Mouse (Mus musculus) heart, postnatal 0 days (tissue): ENCODE results near the gene Rapgef6. TPM values are rescaled to one million over a fixed set of nuclear protein-coding genes. Genes with fewer than 3 reads are reported as not detected.

ENCODE experiments used
- ATAC-seq: fragments of 200-750 bp; cut with Nextera tagmentation; 2 replicates; pipeline ENCODE4 v1.8.0; 2017; ENCODE audit warnings: low read depth, moderate number of reproducible peaks, moderate library complexity; ENCODE audit not compliant: insufficient read depth
- DNase-seq: peaks from one replicate; pipeline ENCODE4 v3.0.0-alpha.2; 2016; ENCODE audit warnings: low spot score
- H3K27ac ChIP-seq: fragments of 300-500 bp; sonication (generic); 2 replicates; pipeline ENCODE4 v1.5.1; 2014; ENCODE audit warnings: low read depth, mild to moderate bottlenecking
- H3K27me3 ChIP-seq: fragments of 300-500 bp; sonication (generic); 2 replicates; pipeline ENCODE4 v1.6.1; 2014; ENCODE audit warnings: low read length, mixed read lengths; ENCODE audit not compliant: control insufficient read depth, insufficient read depth
- H3K36me3 ChIP-seq: fragments of 300-500 bp; sonication (generic); replicated peaks from 2 replicates; pipeline ENCODE4 v1.6.1; 2014; ENCODE audit warnings: low read length, mixed read lengths; ENCODE audit not compliant: control insufficient read depth, insufficient read depth
- H3K4me1 ChIP-seq: fragments of 300-500 bp; sonication (generic); 2 replicates; pipeline ENCODE4 v1.6.1; 2014; ENCODE audit warnings: antibody characterized with exemption; ENCODE audit not compliant: control insufficient read depth, insufficient read depth
- H3K4me2 ChIP-seq: fragments of 300-500 bp; sonication (generic); 2 replicates; pipeline ENCODE4 v1.6.1; 2014; ENCODE audit warnings: low read depth, mild to moderate bottlenecking, low read length, moderate library complexity
- H3K4me3 ChIP-seq: fragments of 300-500 bp; sonication (generic); 2 replicates; pipeline ENCODE4 v1.5.1; 2014; ENCODE audit warnings: low read depth, low read length
- H3K9ac ChIP-seq: fragments of 300-500 bp; sonication (generic); replicated peaks from 2 replicates; pipeline ENCODE4 v1.6.1; 2014; ENCODE audit warnings: low read depth, low read length, mixed read lengths
- H3K9me3 ChIP-seq: fragments of 300-500 bp; sonication (generic); replicated peaks from 2 replicates; pipeline ENCODE4 v1.6.1; 2016; ENCODE audit warnings: low read length; ENCODE audit not compliant: control insufficient read depth
- CTCF ChIP-seq: IDR thresholded peaks from 2 replicates; pipeline ENCODE4 v1.5.1; 2016; ENCODE audit warnings: antibody characterized with exemption, control low read depth, low read depth
- EP300 ChIP-seq: IDR thresholded peaks from 2 replicates; pipeline ENCODE4 v1.6.1; 2016; ENCODE audit warnings: antibody characterized with exemption, low read depth
- WGBS: fragments of 180-500 bp; shearing (Covaris S2); extraction: QIAGEN DNeasy Blood & Tissue Kit; methylation state at CpG from one replicate; pipeline ENCODE4 v1.1.7; 2014; 5-methylcytosine and 5-hydroxymethylcytosine counted together
- polyA plus RNA-seq: library from polyadenylated mRNA; unstranded; fragments of >200 nt; fragmentation: Nextera tagmentation; extraction: Ambion mirVana; gene quantifications from 2 replicates; pipeline ENCODE4 v1.2.1, GENCODE M21; 2015
- total RNA-seq: library from RNA; depleted of rRNA; stranded (reverse); fragments of >200 nt; gene quantifications from 2 replicates; pipeline ENCODE4 v1.2.3, GENCODE M21; 2014; ENCODE audit warnings: low replicate concordance

The Rapgef6 gene
- total and polyA plus RNA-seq, 2 experiments from 2014 or later, result 17.0 to 18.1 TPM

DNA sequence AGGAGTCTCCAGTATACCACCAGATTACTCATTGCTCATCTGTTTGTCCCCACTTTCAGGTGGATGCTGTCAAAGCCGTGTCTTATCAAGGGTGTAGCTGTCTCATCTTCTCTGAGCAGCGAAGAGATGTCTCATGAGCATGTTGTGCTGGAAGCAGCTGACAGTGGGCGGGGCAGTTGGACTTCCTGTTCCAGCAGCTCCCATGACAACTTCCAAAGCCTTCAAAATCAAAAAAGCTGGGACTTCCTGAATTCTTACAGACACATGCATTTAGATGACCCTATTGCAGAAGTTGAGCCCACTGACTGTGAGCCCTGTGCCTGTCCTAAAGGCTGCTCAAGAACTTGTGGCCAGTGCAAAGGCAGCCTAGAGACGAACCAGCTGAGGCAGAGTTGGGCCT, 168.5 kb downstream of the Rapgef6 start:
- H3K27ac ChIP-seq, result no peak overlapping the region
- no peak for DNase-seq
- H3K36me3 ChIP-seq, result peaks cover 67% of the 10 kb centered on the region
- no peaks in the 10 kb centered on the region for H3K9me3 ChIP-seq
- no peak for ATAC-seq
- 56% methylated on average over 4 of the region's 4 CpGs for whole genome bisulfite sequencing
- no peaks in the 10 kb centered on the region for H3K27me3 ChIP-seq
- no peak overlapping the region for H3K9ac ChIP-seq
- H3K4me2 ChIP-seq, result no peak overlapping the region
- H3K4me1 ChIP-seq, result no peaks in the 10 kb centered on the region
- H3K4me3 ChIP-seq, result no peak overlapping the region
- TF ChIP-seq CTCF, result no peak
- TF ChIP-seq EP300, result no peak

DNA sequence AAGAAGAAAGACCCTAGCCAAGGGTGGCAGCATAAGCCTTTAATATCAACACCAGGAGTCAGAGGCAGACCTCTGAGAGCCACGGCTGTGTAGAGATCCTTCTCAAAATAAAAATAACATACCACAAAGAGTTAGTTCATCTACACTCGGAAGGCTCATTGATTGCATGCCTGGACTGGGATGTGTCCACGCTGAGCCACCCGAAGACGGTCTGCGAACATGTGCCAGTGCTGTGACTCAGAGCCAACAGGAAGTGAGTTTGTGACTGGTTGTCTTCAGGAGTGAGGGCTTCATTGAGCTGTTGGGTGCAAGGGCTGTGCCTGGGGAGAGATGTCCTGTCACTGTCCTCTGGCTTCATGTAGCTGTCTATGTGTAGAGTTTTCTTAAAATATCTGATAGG, 171.0 kb downstream of the Rapgef6 start:
- H3K9me3 ChIP-seq, result no peaks in the 10 kb centered on the region
- no peak for TF ChIP-seq EP300
- no peak for TF ChIP-seq CTCF
- H3K36me3 ChIP-seq, result peaks cover 70% of the 10 kb centered on the region
- ATAC-seq, result no peak
- H3K4me1 ChIP-seq, result no peaks in the 10 kb centered on the region
- no peaks in the 10 kb centered on the region for H3K27me3 ChIP-seq
- WGBS, result 62% methylated on average over 6 of the region's 6 CpGs
- DNase-seq, result no peak
- H3K27ac ChIP-seq, result no peak overlapping the region
- H3K4me2 ChIP-seq, result no peak overlapping the region
- no peak overlapping the region for H3K9ac ChIP-seq
- H3K4me3 ChIP-seq, result no peak overlapping the region

- H3K9ac ChIP-seq, result no peak overlapping the region
- H3K36me3 ChIP-seq, result peaks cover 65% of the 10 kb centered on the region
- H3K4me1 ChIP-seq, result no peaks in the 10 kb centered on the region
- no peak overlapping the region for H3K27ac ChIP-seq
- DNase-seq, result no peak
- H3K27me3 ChIP-seq, result no peaks in the 10 kb centered on the region
- no peak overlapping the region for H3K4me3 ChIP-seq
- 86% methylated on average over 8 of the region's 8 CpGs for WGBS
- TF ChIP-seq EP300 (no peak), CTCF (no peak)
- no peak for ATAC-seq
- no peaks in the 10 kb centered on the region for H3K9me3 ChIP-seq
- H3K4me2 ChIP-seq, result no peak overlapping the region
Measured at GRCm38 (mm10) chr11:54694291-54694690, 171.6 kb downstream of the Rapgef6 start.

GRCm38 (mm10) chr11:54695951-54696350, 173.3 kb downstream of the Rapgef6 start:
- Histone ChIP-seq H3K27ac (no peak overlapping the region), H3K4me1 (no peaks in the 10 kb centered on the region), H3K36me3 (peaks cover 49% of the 10 kb centered on the region), H3K9me3 (no peaks in the 10 kb centered on the region), H3K4me2 (no peak overlapping the region), H3K27me3 (no peaks in the 10 kb centered on the region), H3K4me3 (no peak overlapping the region), H3K9ac (no peak overlapping the region)
- TF ChIP-seq EP300 (no peak), CTCF (no peak)
- 44% methylated on average over 4 of the region's 4 CpGs for WGBS
- DNase-seq (no peak), ATAC-seq (0 out of 2 replicates have a peak, but pooled peaks have one; percentile 20)

- WGBS, result 79% methylated on average over 5 of the region's 5 CpGs
- Histone ChIP-seq H3K27ac (no peak overlapping the region), H3K27me3 (no peaks in the 10 kb centered on the region), H3K9me3 (no peaks in the 10 kb centered on the region), H3K36me3 (peaks cover 35% of the 10 kb centered on the region), H3K4me3 (no peak overlapping the region), H3K4me2 (no peak overlapping the region), H3K9ac (no peak overlapping the region), H3K4me1 (no peaks in the 10 kb centered on the region)
- TF ChIP-seq CTCF (no peak), EP300 (no peak)
- no peak for ATAC-seq
- DNase-seq, result no peak
Measured at GRCm38 (mm10) chr11:54697611-54698010, 175.0 kb downstream of the Rapgef6 start.

GRCm38 (mm10) chr11:54698636-54699035, 176.0 kb downstream of the Rapgef6 start:
- Histone ChIP-seq H3K36me3 (peaks cover 35% of the 10 kb centered on the region), H3K4me3 (no peak overlapping the region), H3K27me3 (no peaks in the 10 kb centered on the region), H3K4me1 (no peaks in the 10 kb centered on the region), H3K9me3 (no peaks in the 10 kb centered on the region), H3K27ac (no peak overlapping the region), H3K9ac (no peak overlapping the region), H3K4me2 (no peak overlapping the region)
- TF ChIP-seq EP300, result no peak
- no peak for TF ChIP-seq CTCF
- ATAC-seq, result no peak
- no peak for DNase-seq
- WGBS, result 87% methylated on average over 7 of the region's 7 CpGs
